In genomic region chr10:39612633-39612988, GRCm38 (mm10) we compare ENCODE assay signal across 8 mouse cellular contexts. TPM values are rescaled to one million over a fixed set of nuclear protein-coding genes. Genes with fewer than 3 reads are reported as not detected.
DNase-seq lines count a peak whose midpoint lies in the region; ATAC-seq and TF ChIP-seq lines count a peak whose summit lies in the region.

Gene Traf3ip2 (plus strand): TSS chr10:39612934.

- DNase-seq in heart, postnatal 0 days (ENCODE audit: low spot score), result no peak
- DNase-seq in heart, postnatal 10 days, result no peak
- DNase-seq in gonadal fat pad, adult 2 months (ENCODE audit: low read depth), result no peak
- no peak for DNase-seq in midbrain, embryonic 10.5 days (ENCODE audit: low spot score)
- no peak for DNase-seq in frontal cortex, postnatal 36 days (ENCODE audit: low spot score in 2 of 2)
- no peak for DNase-seq in layer of hippocampus, adult 18-20 months (ENCODE audit: low spot score in 2 of 2)
- DNase-seq in retina, embryonic 14.5 days (ENCODE audit: low spot score), result no peak

- peak within 1 kb of the TSS; percentile 88 for H3K27ac ChIP-seq in heart, postnatal 0 days (ENCODE audit: low read depth)
- H3K27ac ChIP-seq in midbrain, embryonic 10.5 days (replicated peaks), result peak within 1 kb of the TSS; percentile 78

- H3K4me3 ChIP-seq in heart, postnatal 0 days (ENCODE audit: low read depth, low read length), result peak within 1 kb of the TSS; percentile 47
- H3K4me3 ChIP-seq in midbrain, embryonic 10.5 days, result peak within 1 kb of the TSS; percentile 44

- ATAC-seq in heart, postnatal 0 days (ENCODE audit: insufficient read depth, low read depth), result no peak
- no peak for ATAC-seq in activated CD4-positive, CD25-positive, alpha-beta regulatory T cell, adult 4 months

- WGBS in heart, postnatal 0 days, result 25% methylated on average over 4 of the region's 4 CpGs
- 57% methylated on average over 4 of the region's 4 CpGs for WGBS in midbrain, embryonic 10.5 days

- no peak for TF ChIP-seq CTCF in heart, postnatal 0 days (IDR thresholded peaks at IDR 0.05; ENCODE audit: low read depth)

- TF ChIP-seq EP300 in heart, postnatal 0 days (IDR thresholded peaks at IDR 0.05; ENCODE audit: low read depth), result no peak

- no peaks in the 10 kb centered on the region for H3K9me3 ChIP-seq in heart, postnatal 0 days (replicated peaks; ENCODE audit: control insufficient read depth, low read length)
- no peaks in the 10 kb centered on the region for H3K9me3 ChIP-seq in midbrain, embryonic 10.5 days (replicated peaks)

- H3K27me3 ChIP-seq in heart, postnatal 0 days (ENCODE audit: control insufficient read depth, insufficient read depth, low read length), result no peaks in the 10 kb centered on the region
- H3K27me3 ChIP-seq in midbrain, embryonic 10.5 days (ENCODE audit: low read depth, poor library complexity, severe bottlenecking), result 0 out of 2 replicates have a peak, but pooled peaks cover 3% of the 10 kb centered on the region

- peaks cover 21% of the 10 kb centered on the region for H3K4me1 ChIP-seq in heart, postnatal 0 days (ENCODE audit: control insufficient read depth, insufficient read depth)
- H3K4me1 ChIP-seq in midbrain, embryonic 10.5 days, result peaks cover 33% of the 10 kb centered on the region

- intact Hi-C loops in heart, postnatal 10 days (cut with DNase I), result loop anchor here (2.0 to 5.0 kb wide), 3 partner anchors 55 to 440 kb away; partner anchors contain the start of gene Rev3l

- peak within 1 kb of the TSS; percentile 62 for H3K4me2 ChIP-seq in heart, postnatal 0 days (ENCODE audit: low read depth, low read length)

- peak within 1 kb of the TSS; percentile 59 for H3K9ac ChIP-seq in heart, postnatal 0 days (replicated peaks; ENCODE audit: low read depth, low read length)

- H3K36me3 ChIP-seq in heart, postnatal 0 days (replicated peaks; ENCODE audit: control insufficient read depth, insufficient read depth, low read length), result no peaks in the 10 kb centered on the region
- no peaks in the 10 kb centered on the region for H3K36me3 ChIP-seq in midbrain, embryonic 10.5 days

RNA-seq across cellular contexts. Expression of gene Traf3ip2, which starts in this region (rescaled TPM):
- total RNA-seq in heart, postnatal 0 days (2014; rRNA removed; ENCODE audit: low replicate concordance), result 6.4 and 9.9 TPM in 2 replicates
- polyA plus RNA-seq in heart, postnatal 0 days (2015; fragmentation: Nextera tagmentation; extraction: Ambion mirVana), result 6.3 and 6.4 TPM in 2 replicates
- 1 to 10 TPM; 6.4 to 9.3 TPM for total RNA-seq in heart, postnatal 10 days (2021)
- polyA plus RNA-seq in activated CD4-positive, CD25-positive, alpha-beta regulatory T cell, adult 4 months (2017; shearing (Covaris generic)), result 10 to 100 TPM; 33.8 to 34.0 TPM
- polyA plus RNA-seq in gonadal fat pad, adult 2 months (2012; rRNA removed), result 31.9 and 33.2 TPM in 2 replicates
- polyA plus RNA-seq in midbrain, embryonic 10.5 days (2016; fragmentation: Nextera tagmentation; extraction: Ambion mirVana), result 5.5 and 9.5 TPM in 2 replicates
- total RNA-seq in layer of hippocampus, adult 18-20 months (2021), result 1 to 10 TPM; 1.5 to 2.1 TPM
